Mouse (Mus musculus) limb, embryonic 13.5 days (tissue): ENCODE data around the gene Ubtd2. TPM values are rescaled to one million over a fixed set of nuclear protein-coding genes. Genes with fewer than 3 reads are reported as not detected.

Source experiments
- ATAC-seq: fragments of 200-750 bp; cut with Nextera tagmentation; 2 replicates; pipeline ENCODE4 v1.8.0; 2017; ENCODE audit warnings: low read depth, moderate number of reproducible peaks, moderate TSS enrichment; ENCODE audit not compliant: low FRiP score
- H3K27ac ChIP-seq: fragments of 300-500 bp; sonication (generic); 2 replicates; pipeline ENCODE4 v1.5.1; 2015; ENCODE audit warnings: inconsistent platforms, mild to moderate bottlenecking, moderate library complexity
- H3K27me3 ChIP-seq: fragments of 300-500 bp; sonication (generic); 2 replicates; pipeline ENCODE4 v1.6.1; 2015; ENCODE audit warnings: mild to moderate bottlenecking, inconsistent platforms
- H3K36me3 ChIP-seq: fragments of 300-500 bp; sonication (generic); 2 replicates; pipeline ENCODE4 v1.6.1; 2015; ENCODE audit warnings: inconsistent platforms, mild to moderate bottlenecking, moderate library complexity
- H3K4me1 ChIP-seq: fragments of 300-500 bp; sonication (generic); 2 replicates; pipeline ENCODE4 v1.6.1; 2015; ENCODE audit warnings: inconsistent platforms
- H3K4me2 ChIP-seq: fragments of 300-500 bp; sonication (generic); replicated peaks from 2 replicates; pipeline ENCODE4 v1.6.1; 2015; ENCODE audit warnings: inconsistent platforms, mild to moderate bottlenecking, moderate library complexity
- H3K4me3 ChIP-seq: fragments of 300-500 bp; sonication (generic); 2 replicates; pipeline ENCODE4 v1.5.1; 2015; ENCODE audit warnings: moderate library complexity, mild to moderate bottlenecking, inconsistent platforms
- H3K9ac ChIP-seq: fragments of 300-500 bp; sonication (generic); 2 replicates; pipeline ENCODE4 v1.6.1; 2015; ENCODE audit warnings: mild to moderate bottlenecking, inconsistent platforms
- H3K9me3 ChIP-seq: fragments of 300-500 bp; sonication (generic); 2 replicates; pipeline ENCODE4 v1.6.1; 2016; ENCODE audit warnings: inconsistent platforms
- WGBS: fragments of 180-500 bp; shearing (Covaris S2); methylation state at CpG from one replicate; pipeline ENCODE4 v1.1.7; 2015; 5-methylcytosine and 5-hydroxymethylcytosine counted together
- polyA plus RNA-seq: library from polyadenylated mRNA; unstranded; fragments of >200 nt; fragmentation: Nextera tagmentation; extraction: Ambion mirVana; gene quantifications from 2 replicates; pipeline ENCODE4 v1.2.1, GENCODE M21; 2015

Gene Ubtd2
- polyA plus RNA-seq, 1 experiment from 2014 or later: 97.3 TPM

GRCm38 (mm10) chr11:32475487-32476236 is 20.5 kb downstream of the Ubtd2 start:
- no peaks in the 10 kb centered on the region for H3K36me3 ChIP-seq
- WGBS: 79% methylated on average over 5 of the region's 5 CpGs
- H3K9me3 ChIP-seq: no peaks in the 10 kb centered on the region
- ATAC-seq: no peak
- no peak overlapping the region for H3K27ac ChIP-seq
- no peak overlapping the region for H3K4me3 ChIP-seq
- H3K27me3 ChIP-seq: no peaks in the 10 kb centered on the region
- H3K9ac ChIP-seq: no peak overlapping the region
- H3K4me2 ChIP-seq: no peak overlapping the region
- H3K4me1 ChIP-seq: peaks cover 13% of the 10 kb centered on the region; the same call in 1 of the 2 replicates

- Histone ChIP-seq H3K9ac (no peak overlapping the region), H3K4me3 (no peak overlapping the region), H3K4me2 (no peak overlapping the region), H3K27ac (no peak overlapping the region), H3K9me3 (no peaks in the 10 kb centered on the region), H3K4me1 (peaks cover 18% of the 10 kb centered on the region), H3K27me3 (no peaks in the 10 kb centered on the region), H3K36me3 (no peaks in the 10 kb centered on the region)
- ATAC-seq: no peak
- WGBS: 81% methylated on average over 2 of the region's 2 CpGs
These were observed 26.4 kb downstream of the Ubtd2 start for GRCm38 (mm10) chr11:32481525-32481924.

- no peak for ATAC-seq
- H3K9ac ChIP-seq: no peak overlapping the region
- no peak overlapping the region for H3K4me3 ChIP-seq
- H3K36me3 ChIP-seq: peaks cover 5% of the 10 kb centered on the region
- no peaks in the 10 kb centered on the region for H3K27me3 ChIP-seq
- 76% methylated on average over 3 of the region's 3 CpGs for WGBS
- peaks cover 33% of the 10 kb centered on the region for H3K4me1 ChIP-seq
- H3K27ac ChIP-seq: no peak overlapping the region
- no peak overlapping the region for H3K4me2 ChIP-seq
- H3K9me3 ChIP-seq: no peaks in the 10 kb centered on the region
These were observed 30.1 kb downstream of the Ubtd2 start for GRCm38 (mm10) chr11:32485290-32485689.

- no peak for ATAC-seq
- H3K27ac ChIP-seq: no peak overlapping the region
- peaks cover 5% of the 10 kb centered on the region for H3K36me3 ChIP-seq
- H3K9me3 ChIP-seq: no peaks in the 10 kb centered on the region
- H3K4me2 ChIP-seq: no peak overlapping the region
- no peak overlapping the region for H3K4me3 ChIP-seq
- 44% methylated on average over 3 of the region's 3 CpGs for WGBS
- H3K9ac ChIP-seq: no peak overlapping the region
- peaks cover 35% of the 10 kb centered on the region for H3K4me1 ChIP-seq
- H3K27me3 ChIP-seq: no peaks in the 10 kb centered on the region
These were observed 31.5 kb downstream of the Ubtd2 start for GRCm38 (mm10) chr11:32486621-32487020.

GRCm38 (mm10) chr11:32487501-32487900 is 32.3 kb downstream of the Ubtd2 start:
- ATAC-seq: no peak
- Histone ChIP-seq H3K4me1 (peaks cover 26% of the 10 kb centered on the region), H3K9me3 (no peaks in the 10 kb centered on the region), H3K27me3 (no peaks in the 10 kb centered on the region), H3K4me2 (no peak overlapping the region), H3K27ac (no peak overlapping the region), H3K9ac (no peak overlapping the region), H3K4me3 (no peak overlapping the region), H3K36me3 (peaks cover 5% of the 10 kb centered on the region)
- WGBS: 90% methylated on average over 3 of the region's 3 CpGs

GRCm38 (mm10) chr11:32488344-32488743 is 33.2 kb downstream of the Ubtd2 start:
- Histone ChIP-seq H3K36me3 (peaks cover 5% of the 10 kb centered on the region), H3K27ac (no peak overlapping the region), H3K9me3 (no peaks in the 10 kb centered on the region)

GRCm38 (mm10) chr11:32488808-32489670 is 33.9 kb downstream of the Ubtd2 start:
- Histone ChIP-seq H3K4me3 (no peak overlapping the region), H3K27me3 (no peaks in the 10 kb centered on the region), H3K9ac (no peak overlapping the region), H3K27ac (no peak overlapping the region), H3K4me2 (no peak overlapping the region), H3K4me1 (peaks cover 31% of the 10 kb centered on the region), H3K36me3 (peaks cover 5% of the 10 kb centered on the region), H3K9me3 (no peaks in the 10 kb centered on the region)
- no peak for ATAC-seq
- 77% methylated on average over 5 of the region's 5 CpGs for WGBS

More at GRCm38 (mm10) chr11:32488344-32488743, 33.2 kb downstream of the Ubtd2 start:
- Histone ChIP-seq H3K27me3 (no peaks in the 10 kb centered on the region), H3K9ac (no peak overlapping the region), H3K4me3 (no peak overlapping the region), H3K4me2 (no peak overlapping the region), H3K4me1 (peaks cover 26% of the 10 kb centered on the region)
- no peak for ATAC-seq

GRCm38 (mm10) chr11:32491079-32491478 is 35.9 kb downstream of the Ubtd2 start:
- 97% methylated on average over 2 of the region's 2 CpGs for WGBS
- H3K4me1 ChIP-seq: peaks cover 31% of the 10 kb centered on the region
- ATAC-seq: no peak
- no peak overlapping the region for H3K27ac ChIP-seq
- H3K4me3 ChIP-seq: no peak overlapping the region
- no peak overlapping the region for H3K4me2 ChIP-seq
- no peaks in the 10 kb centered on the region for H3K9me3 ChIP-seq
- H3K36me3 ChIP-seq: peaks cover 5% of the 10 kb centered on the region
- H3K9ac ChIP-seq: no peak overlapping the region
- no peaks in the 10 kb centered on the region for H3K27me3 ChIP-seq

GRCm38 (mm10) chr11:32493312-32493711 is 38.1 kb downstream of the Ubtd2 start:
- Histone ChIP-seq H3K9ac (no peak overlapping the region), H3K27me3 (no peaks in the 10 kb centered on the region), H3K27ac (no peak overlapping the region), H3K4me3 (no peak overlapping the region), H3K9me3 (no peaks in the 10 kb centered on the region), H3K4me2 (no peak overlapping the region), H3K36me3 (no peaks in the 10 kb centered on the region), H3K4me1 (peaks cover 32% of the 10 kb centered on the region)
- no peak for ATAC-seq

- Histone ChIP-seq H3K4me1 (peaks cover 21% of the 10 kb centered on the region), H3K27ac (no peak overlapping the region), H3K27me3 (no peaks in the 10 kb centered on the region), H3K4me2 (no peak overlapping the region), H3K4me3 (no peak overlapping the region), H3K36me3 (peaks cover 6% of the 10 kb centered on the region), H3K9ac (no peak overlapping the region), H3K9me3 (no peaks in the 10 kb centered on the region)
- WGBS: 93% methylated on average over 2 of the region's 2 CpGs
- ATAC-seq: no peak
These were observed 40.1 kb downstream of the Ubtd2 start for GRCm38 (mm10) chr11:32495283-32495682.

- no peaks in the 10 kb centered on the region for H3K27me3 ChIP-seq
- peaks cover 9% of the 10 kb centered on the region; the same call in 1 of the 2 replicates for H3K4me1 ChIP-seq
- H3K4me2 ChIP-seq: no peak overlapping the region
- 88% methylated on average over 7 of the region's 7 CpGs for WGBS
- no peak for ATAC-seq
- no peak overlapping the region for H3K4me3 ChIP-seq
- H3K9me3 ChIP-seq: no peaks in the 10 kb centered on the region
- no peak overlapping the region for H3K9ac ChIP-seq
- H3K27ac ChIP-seq: no peak overlapping the region
- peaks cover 28% of the 10 kb centered on the region for H3K36me3 ChIP-seq
These were observed 43.8 kb downstream of the Ubtd2 start for GRCm38 (mm10) chr11:32498757-32499535.

GRCm38 (mm10) chr11:32499931-32500330 is 44.8 kb downstream of the Ubtd2 start:
- Histone ChIP-seq H3K4me2 (no peak overlapping the region), H3K4me3 (no peak overlapping the region), H3K36me3 (peaks cover 30% of the 10 kb centered on the region), H3K27ac (no peak overlapping the region), H3K27me3 (no peaks in the 10 kb centered on the region), H3K4me1 (peaks cover 9% of the 10 kb centered on the region; the same call in 1 of the 2 replicates), H3K9me3 (no peaks in the 10 kb centered on the region), H3K9ac (no peak overlapping the region)
- 87% methylated on average over 4 of the region's 4 CpGs for WGBS
- no peak for ATAC-seq
